Mouse (Mus musculus) mouse trophoblast stem cell (cell line): ENCODE measurements around the gene Hint3.
"Not testable (repeated sequence)": the region's sequence is repeated elsewhere in the genome, so short reads cannot be mapped to it uniquely, and the experiment has no call there.

Source experiments
- in situ Hi-C, 2 experiments: fragments of 300-500 bp; cut with MseI, MboI; formaldehyde crosslinking; loops; 2 replicates in 1 of 2; 3 replicates in 1 of 2; pipeline ENCODE4 v1.15.1; 2025

Hint3 gene

DNA sequence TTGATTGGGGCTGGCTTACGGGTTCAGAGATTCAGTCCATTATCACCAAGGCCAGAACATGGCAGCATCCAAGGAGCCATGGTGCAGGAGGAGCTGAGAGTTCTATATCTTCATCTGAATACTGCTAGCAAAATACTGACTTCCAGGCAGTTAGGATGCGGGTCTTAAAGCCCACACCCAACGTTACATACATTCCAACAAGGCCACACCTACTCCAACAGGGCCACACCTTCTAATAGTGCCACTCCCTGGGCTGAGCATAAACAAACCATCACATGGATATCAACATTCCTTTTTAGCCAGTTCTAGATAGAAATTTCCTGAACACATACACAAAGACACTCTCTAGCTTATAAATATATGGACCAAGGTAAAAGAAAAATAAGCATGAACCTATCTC lies at the start of gene Hint3:
TSS of gene Hint3 (minus strand) at position 120 of the 400 bp plus-strand sequence.
- in situ Hi-C loops, result no loop called here

GRCm38 (mm10) chr10:30678051-30678450 lies 48.6 kb upstream of the Hint3 start:
- in situ Hi-C loops, result no loop called here

DNA sequence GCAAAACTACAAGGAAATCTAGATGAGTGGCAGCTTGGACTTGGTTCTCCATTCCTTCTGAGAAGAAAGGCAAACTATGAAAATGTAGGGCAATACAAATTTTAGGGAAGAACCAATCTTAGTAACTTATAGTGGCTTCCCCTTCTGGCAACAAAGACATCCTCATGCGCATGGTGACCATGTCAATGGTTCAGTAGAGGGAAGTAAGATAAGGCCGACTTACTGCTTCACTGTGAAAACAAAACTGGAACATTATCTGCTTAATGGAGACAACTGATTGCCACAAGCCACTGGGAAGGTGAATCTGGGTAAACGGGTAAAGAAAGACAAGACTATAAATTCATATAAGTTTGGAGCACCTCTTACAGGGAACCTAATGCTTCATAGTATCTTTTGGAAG lies 45.4 kb upstream of the Hint3 start:
- in situ Hi-C loops, result no loop called here

- in situ Hi-C loops, result no loop called here
Observed at GRCm38 (mm10) chr10:30666580-30666979, 37.1 kb upstream of the Hint3 start.

- in situ Hi-C loops, result no loop called here
Observed at GRCm38 (mm10) chr10:30660564-30661328, 31.3 kb upstream of the Hint3 start.

DNA sequence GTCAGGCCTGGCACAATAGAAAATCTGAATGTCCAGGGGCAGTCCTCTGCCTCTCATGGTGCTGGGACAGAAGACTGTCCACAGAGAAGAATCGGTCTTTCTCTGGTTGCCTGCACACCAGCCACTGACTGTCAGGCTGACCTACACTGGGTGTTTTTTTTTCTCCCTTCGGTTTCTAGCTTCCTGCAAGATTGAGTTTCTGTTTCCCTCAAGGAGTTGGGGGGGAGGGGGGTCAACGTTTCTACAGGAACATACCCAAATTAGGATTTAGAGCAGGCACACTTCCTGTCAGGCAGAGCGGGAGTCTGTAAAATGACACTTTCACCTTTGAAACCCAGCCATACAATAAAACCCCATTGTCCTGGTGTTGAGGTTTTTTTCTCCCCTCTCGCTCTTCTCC lies 26.2 kb upstream of the Hint3 start:
- in situ Hi-C loops, result no loop called here

DNA sequence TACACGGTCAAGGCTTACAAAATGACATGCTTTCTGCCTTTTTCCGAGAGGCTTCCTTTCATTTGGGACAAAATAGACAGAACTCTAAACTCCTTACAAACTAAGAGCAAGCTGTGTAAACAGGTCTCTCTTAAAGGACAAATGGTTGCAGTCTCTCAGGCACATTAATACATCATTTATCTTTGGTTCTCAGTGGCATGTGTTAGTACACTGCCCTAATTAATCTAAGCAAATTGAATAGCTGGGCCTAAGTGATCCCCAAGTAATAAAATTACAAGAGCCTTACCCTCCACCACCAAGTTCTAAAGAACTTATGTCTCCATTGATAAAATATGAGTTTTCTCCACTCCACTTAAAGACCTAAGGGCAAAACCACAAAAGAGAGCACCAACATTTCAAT lies 18.2 kb upstream of the Hint3 start:
- in situ Hi-C loops, result no loop called here

DNA sequence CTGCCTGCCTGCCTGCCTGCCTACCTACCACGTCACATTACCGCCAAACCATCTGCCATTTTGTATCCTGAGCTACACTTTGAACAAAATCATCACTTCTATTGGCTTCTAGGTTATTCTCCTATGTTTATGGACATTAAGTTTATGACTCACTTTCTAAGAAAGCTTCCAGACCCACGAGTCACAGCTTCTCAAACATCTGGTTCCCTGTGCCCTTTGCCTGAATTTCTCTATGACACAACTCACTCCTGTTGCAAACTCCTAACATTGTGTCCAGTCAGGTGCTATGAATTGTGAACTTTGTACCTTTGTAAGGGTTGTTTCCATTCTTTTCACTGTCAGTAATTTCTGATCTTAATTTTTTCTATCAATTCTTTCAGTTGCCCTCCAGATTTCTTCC lies 8.8 kb upstream of the Hint3 start:
- in situ Hi-C loops, result no loop called here

DNA sequence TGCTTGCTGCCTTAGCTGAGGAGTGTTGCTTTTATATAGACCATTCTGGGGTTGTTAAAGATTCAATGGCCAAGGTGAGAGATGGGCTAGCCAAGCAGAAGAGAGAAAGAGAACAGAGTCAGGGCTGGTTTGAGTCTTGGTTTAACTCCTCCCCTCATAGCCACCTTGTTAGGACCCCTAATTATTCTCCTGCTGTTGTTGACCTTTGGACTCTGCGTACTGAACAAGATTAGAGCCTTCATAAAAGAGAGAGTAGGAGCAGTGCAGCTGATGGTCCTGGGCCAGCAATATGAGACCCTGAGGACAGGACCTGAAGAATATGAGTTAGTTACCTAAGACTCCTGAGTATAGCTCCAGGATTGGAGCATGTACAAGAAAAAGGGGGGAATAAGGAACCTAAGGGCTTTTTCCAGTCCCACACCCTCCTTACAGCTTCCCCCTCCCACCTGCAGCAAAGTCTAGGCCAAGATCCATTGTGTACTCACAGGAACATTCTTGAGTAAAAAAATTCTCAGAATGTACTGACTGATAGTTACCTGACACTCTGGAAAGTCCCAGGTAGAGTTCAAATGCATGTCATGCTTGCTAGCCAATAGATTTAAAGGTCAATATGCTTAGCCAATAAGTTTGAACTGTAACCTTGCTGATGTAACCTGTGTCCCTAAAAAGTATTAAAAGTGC lies 7.2 kb upstream of the Hint3 start:
- in situ Hi-C loops, result not testable (repeated sequence)

DNA sequence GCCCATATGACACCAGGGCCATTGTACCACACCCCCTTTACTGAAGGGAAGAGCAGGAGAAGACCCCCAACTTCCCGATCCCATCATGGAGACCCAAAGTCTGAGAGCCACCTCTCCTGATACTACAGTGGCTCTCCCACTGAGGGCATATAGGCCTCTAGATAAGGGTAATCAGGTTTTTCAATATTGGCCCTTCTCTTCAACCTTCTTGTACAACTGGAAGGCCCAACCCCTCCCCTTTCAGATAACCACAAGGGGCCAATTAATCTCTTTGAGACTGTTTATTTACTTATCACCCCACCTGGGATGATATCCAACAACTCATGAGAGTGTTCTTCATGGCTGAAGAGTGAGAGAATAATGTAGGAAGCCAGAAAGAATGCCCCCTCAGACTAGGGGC lies 3.3 kb upstream of the Hint3 start:
- in situ Hi-C loops, result no loop called here

DNA sequence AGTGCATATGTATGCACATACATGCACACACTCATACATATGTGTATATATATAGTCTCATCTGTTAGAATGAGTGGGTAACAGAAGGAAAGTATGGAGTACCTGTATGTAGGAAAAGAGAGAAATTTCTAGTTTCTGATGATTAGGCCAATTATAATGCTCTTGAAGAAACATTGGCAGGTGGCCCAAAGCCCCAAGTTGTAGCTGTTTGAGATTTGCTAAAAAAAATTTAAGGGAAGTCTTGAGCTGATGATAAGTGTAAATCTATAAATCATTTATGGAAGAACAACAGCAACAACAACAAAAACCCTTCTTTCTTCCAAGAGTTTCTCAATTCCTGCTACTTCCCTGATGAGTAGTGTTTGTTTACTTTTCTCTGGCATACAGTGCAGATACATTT lies 545 bp upstream of the Hint3 start:
- in situ Hi-C loops, result no loop called here

GRCm38 (mm10) chr10:30628444-30628843 lies 988 bp downstream of the Hint3 start:
- in situ Hi-C loops, result not testable (repeated sequence)

DNA sequence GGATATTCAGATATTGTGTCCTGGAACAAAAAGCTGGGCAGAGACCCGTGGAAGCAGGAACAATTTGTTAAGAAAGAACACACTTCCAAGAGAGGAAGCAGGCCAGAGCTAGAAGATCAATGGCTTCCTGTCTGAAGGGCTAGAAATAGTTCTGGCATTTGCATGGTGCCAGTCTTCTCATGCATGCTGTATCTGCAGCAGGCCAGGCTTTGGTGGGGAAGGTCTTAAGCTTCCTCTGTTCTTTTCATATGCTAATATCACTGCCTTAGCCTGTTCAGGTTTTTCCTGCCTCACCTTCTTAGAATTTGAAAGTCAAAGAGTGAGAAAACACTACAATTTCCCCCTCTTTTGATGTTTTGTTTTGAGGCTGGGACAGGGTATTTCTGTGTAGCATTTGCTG lies 1.9 kb downstream of the Hint3 start:
- in situ Hi-C loops, result no loop called here

DNA sequence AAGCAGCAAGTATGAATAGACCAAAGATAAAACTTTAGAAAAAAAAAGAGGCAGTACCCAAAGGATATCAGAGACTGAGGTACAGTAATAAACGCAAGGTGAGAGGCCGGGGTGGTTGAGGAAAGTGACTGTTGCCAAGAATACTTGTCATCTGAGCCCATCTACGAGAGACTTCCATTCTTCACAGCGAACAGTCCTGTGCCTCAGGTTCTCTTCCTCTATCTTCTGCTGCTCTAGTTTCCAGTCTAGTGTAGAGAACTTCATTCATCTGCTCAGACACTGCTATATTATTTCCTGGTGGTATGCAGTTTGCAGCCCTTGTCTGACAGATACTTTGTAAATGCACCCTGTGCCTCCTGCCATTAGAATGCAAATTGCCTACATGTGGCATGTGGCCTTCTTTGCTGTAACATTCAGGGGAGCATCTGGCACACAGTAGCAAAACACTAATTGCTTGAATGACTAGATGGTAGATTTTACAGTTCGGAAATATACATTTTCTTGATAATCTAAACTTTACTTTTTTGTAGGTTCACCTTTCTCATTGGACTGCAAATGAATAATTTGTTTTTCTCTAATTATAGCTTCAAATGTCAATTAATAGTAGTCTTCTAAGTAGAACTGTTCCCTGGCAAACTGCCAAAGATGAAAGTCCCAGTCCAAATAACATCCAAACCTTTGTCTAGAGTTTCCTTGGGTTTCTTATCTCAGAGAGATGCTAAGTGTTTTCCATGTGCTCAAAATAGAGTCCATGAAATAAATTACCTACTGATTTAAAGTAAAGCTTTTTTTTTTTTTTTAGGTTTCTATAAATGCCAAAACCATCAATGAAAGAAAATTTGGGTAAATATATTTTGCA lies 5.0 kb downstream of the Hint3 start:
- in situ Hi-C loops, result loop anchor here in 1 of 2 experiments (5.0 to 25.0 kb wide), 2 partner anchors 88 to 688 kb away; partner anchors contain the start of gene Hddc2

GRCm38 (mm10) chr10:30622928-30623327 lies 6.5 kb downstream of the Hint3 start:
- in situ Hi-C loops, result loop anchor here in 1 of 2 experiments (5.0 to 25.0 kb wide), 2 partner anchors 89 to 689 kb away; partner anchors contain the start of gene Hddc2

- in situ Hi-C loops, result loop anchor here (10.0 to 25.0 kb wide), 3 partner anchors 96 to 693 kb away; partner anchors contain the start of genes Hddc2 (in 1 of the 2) and Ncoa7 (in 1 of the 2)
Observed at GRCm38 (mm10) chr10:30618918-30619210, 10.6 kb downstream of the Hint3 start.

- in situ Hi-C loops, result loop anchor here (10.0 to 25.0 kb wide), 3 partner anchors 96 to 694 kb away; partner anchors contain the start of genes Hddc2 (in 1 of the 2) and Ncoa7 (in 1 of the 2)
Observed at GRCm38 (mm10) chr10:30618091-30618917, 11.1 kb downstream of the Hint3 start.

DNA sequence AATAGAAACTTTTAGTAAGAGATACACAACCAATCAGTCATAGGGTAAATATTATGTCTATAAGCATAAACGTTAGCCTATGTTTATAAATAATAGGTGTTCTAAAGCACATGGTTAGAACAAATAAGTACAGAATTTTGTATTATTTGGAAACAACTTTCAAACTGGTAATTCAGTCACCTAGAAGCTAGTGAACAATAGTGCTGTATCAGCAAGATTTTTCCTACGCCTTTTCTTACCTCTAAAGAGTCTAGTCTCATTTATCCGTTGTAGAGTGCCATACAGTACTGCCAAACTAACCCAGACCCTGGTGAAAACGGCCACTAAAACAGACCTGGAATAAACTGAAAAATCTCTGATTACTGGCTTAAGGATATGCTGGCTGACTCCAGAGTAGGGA lies 16.4 kb downstream of the Hint3 start:
- in situ Hi-C loops, result loop anchor here (10.0 to 25.0 kb wide), 3 partner anchors 102 to 699 kb away; partner anchors contain the start of genes Hddc2 (in 1 of the 2) and Ncoa7 (in 1 of the 2)

GRCm38 (mm10) chr10:30609614-30610013 lies 19.8 kb downstream of the Hint3 start:
- in situ Hi-C loops, result loop anchor here (10.0 to 25.0 kb wide), 3 partner anchors 105 to 703 kb away; partner anchors contain the start of genes Hddc2 (in 1 of the 2) and Ncoa7 (in 1 of the 2)

GRCm38 (mm10) chr10:30608109-30608508 lies 21.3 kb downstream of the Hint3 start:
- in situ Hi-C loops, result loop anchor here in 1 of 2 experiments (25.0 kb wide), 1 partner anchor 704 kb away; the partner anchor contains the start of gene Hddc2
